Mouse (Mus musculus): ENCODE measurements around the gene Fli1. TPM values are rescaled to one million over a fixed set of nuclear protein-coding genes. Genes with fewer than 3 reads are reported as not detected.

Gene Fli1
- polyA plus RNA-seq, 1 experiment from 2014 or later: 9.1 TPM

DNA sequence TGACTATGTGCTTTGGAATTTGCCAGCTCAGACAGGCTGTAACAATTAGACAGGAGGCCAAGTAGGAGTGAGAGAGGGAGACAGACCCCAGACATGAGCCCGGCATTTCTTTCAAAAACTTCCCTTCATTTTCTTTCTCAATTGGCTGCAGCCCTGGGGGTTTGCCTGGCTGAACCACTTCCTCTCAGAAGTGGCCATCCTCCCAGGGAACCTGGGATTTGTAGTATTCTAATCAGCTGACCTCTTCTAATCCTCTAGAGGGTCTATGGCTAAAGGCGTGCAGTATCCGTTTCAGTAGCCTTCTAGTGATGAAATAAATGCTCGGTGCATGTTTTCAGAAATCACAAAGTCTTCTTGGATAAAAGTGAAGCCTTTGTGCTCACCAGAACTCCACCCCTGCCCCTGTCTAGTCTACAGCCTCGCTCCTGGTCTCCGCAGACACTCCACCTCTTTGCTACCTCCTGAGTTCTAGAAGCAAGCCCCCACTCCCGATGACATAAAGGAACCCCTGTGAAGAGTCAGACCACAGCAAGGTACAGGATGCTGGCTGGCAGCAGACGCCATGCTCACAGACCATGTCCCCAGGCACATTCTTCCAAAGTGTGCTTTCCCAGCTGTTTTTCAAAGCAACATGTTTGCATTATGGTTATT lies 125.1 kb downstream of the Fli1 start:
- Histone ChIP-seq H3K36me3 (replicated peaks) (0 out of 2 replicates have a peak, but pooled peaks cover 5% of the 10 kb centered on the region), H3K4me1 (replicated peaks) (0 out of 2 replicates have a peak, but pooled peaks cover 3% of the 10 kb centered on the region), H3K27me3 (no peaks in the 10 kb centered on the region), H3K4me2 (no peak overlapping the region), H3K9ac (no peak overlapping the region), H3K9me3 (replicated peaks) (no peaks in the 10 kb centered on the region), H3K4me3 (replicated peaks) (no peak overlapping the region), H3K27ac (replicated peaks) (no peak overlapping the region)
- WGBS (ENCODE audit: insufficient replicate concordance): 59% methylated on average over 8 of the region's 8 CpGs
- ATAC-seq (ENCODE audit: insufficient read depth): no peak

DNA sequence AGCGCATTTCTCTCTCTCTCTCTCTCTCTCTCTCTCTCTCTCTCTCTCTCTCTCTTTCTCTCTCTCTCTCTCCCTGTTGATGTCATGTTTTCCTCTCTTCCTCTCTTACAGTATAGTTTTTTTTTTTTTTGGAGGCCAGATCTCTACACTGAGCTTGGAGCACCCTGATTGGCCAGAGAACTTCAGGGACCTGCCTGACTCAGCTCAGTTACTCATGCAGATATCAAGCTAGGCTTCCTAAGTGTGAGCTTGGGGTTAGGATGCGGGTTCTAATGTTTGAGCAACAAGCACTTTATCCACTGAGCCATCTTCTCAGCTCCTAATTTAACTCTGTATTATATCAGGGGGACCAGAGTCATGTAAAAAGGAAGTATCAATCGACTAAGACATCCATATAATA lies 126.7 kb downstream of the Fli1 start:
- Histone ChIP-seq H3K27ac (replicated peaks) (no peak overlapping the region), H3K27me3 (peaks cover 7% of the 10 kb centered on the region), H3K4me3 (replicated peaks) (no peak overlapping the region), H3K9me3 (replicated peaks) (no peaks in the 10 kb centered on the region), H3K4me2 (no peak overlapping the region), H3K36me3 (replicated peaks) (no peaks in the 10 kb centered on the region), H3K4me1 (replicated peaks) (0 out of 2 replicates have a peak, but pooled peaks cover 3% of the 10 kb centered on the region), H3K9ac (no peak overlapping the region)
- no peak for ATAC-seq (ENCODE audit: insufficient read depth)
- 62% methylated on average over 3 of the region's 3 CpGs for WGBS (ENCODE audit: insufficient replicate concordance)

DNA sequence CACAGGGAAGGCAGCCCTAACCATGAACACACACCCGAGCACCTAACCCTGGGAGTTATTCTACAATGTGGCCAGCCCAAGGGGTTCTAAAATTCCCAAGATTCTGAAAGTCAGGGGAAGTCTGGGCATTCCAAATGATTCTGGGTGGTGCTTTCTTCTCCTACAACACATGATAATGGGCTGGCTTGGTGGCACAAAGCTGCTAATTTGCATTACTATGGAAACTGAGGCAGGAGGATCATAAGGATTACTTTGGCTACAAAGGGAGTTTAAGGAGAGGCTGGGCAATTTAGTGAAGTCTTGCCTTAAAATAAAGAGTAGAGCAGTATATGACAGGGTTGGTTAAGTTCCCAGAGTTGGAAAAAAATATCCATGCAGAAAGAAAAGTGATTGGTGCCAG lies 127.7 kb downstream of the Fli1 start:
- Histone ChIP-seq H3K9me3 (replicated peaks) (no peaks in the 10 kb centered on the region), H3K36me3 (replicated peaks) (no peaks in the 10 kb centered on the region), H3K4me3 (replicated peaks) (no peak overlapping the region), H3K4me1 (replicated peaks) (0 out of 2 replicates have a peak, but pooled peaks cover 3% of the 10 kb centered on the region), H3K4me2 (no peak overlapping the region), H3K27ac (replicated peaks) (no peak overlapping the region), H3K9ac (no peak overlapping the region), H3K27me3 (peaks cover 17% of the 10 kb centered on the region)
- WGBS (ENCODE audit: insufficient replicate concordance): 44% methylated on average over 1 of the region's 1 CpGs
- no peak for ATAC-seq (ENCODE audit: insufficient read depth)

DNA sequence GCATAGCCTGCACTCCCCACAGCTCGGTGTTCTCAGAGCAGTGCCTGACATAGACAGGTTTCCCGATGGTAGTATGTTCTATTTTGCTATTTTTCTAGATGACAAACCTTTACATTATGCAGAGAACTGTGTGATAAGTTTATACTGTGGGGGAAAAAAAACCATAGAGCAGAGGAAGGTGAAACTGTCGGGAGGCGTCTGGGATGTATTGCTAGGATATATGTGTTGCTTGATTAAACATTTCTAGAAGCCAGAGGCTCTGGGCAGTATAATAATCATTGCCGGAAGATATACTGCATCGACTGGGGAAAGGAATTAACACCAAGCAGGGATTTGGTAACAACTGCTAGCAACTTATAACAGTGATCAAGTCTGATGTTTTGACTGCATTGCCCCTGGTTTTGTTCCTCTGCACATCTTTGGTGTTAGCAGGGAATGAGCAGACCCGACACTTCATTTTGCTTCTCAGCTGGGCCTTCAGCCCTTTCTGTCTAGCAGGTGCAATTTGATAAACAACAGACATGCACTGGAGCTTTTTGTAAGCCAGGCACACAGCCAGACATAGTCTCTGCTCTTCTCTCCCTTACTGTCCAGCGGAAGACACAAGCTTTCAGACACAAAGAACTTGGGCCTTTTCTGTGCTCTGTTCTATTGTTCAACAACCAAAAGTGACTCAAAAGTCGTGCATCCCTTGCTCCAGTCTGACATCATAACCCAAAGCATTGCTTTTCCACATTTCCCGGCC lies 129.7 kb downstream of the Fli1 start:
- no peaks in the 10 kb centered on the region for H3K36me3 ChIP-seq (replicated peaks)
- H3K27ac ChIP-seq (replicated peaks): no peak overlapping the region
- WGBS (ENCODE audit: insufficient replicate concordance): 58% methylated on average over 10 of the region's 10 CpGs
- H3K9ac ChIP-seq: no peak overlapping the region
- no peak for ATAC-seq (ENCODE audit: insufficient read depth)
- H3K4me2 ChIP-seq: no peak overlapping the region
- H3K9me3 ChIP-seq (replicated peaks): no peaks in the 10 kb centered on the region
- peaks cover 37% of the 10 kb centered on the region for H3K27me3 ChIP-seq
- H3K4me3 ChIP-seq (replicated peaks): no peak overlapping the region
- H3K4me1 ChIP-seq (replicated peaks): 0 out of 2 replicates have a peak, but pooled peaks cover 2% of the 10 kb centered on the region

DNA sequence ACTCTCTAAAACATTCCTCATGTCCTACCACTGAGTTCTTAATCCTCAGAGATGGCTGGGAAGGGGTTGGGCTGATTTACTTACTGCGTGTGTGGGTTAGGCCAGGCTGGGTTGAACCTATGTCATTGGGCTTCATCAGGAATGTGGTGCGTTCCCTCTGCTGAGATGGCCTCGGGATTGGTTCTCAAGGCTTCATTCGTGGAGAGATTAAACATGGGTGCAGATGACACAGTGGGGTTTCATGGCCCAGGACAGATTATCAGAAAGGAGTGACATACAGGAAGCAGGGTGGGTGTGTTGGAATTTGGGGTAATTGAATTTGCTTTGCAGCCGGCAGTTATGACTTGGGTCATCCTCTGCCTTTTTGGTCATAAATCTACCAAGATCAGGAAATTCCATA lies 131.2 kb downstream of the Fli1 start:
- H3K27ac ChIP-seq (replicated peaks): no peak overlapping the region
- H3K27me3 ChIP-seq: peaks cover 45% of the 10 kb centered on the region
- no peak for ATAC-seq (ENCODE audit: insufficient read depth)
- no peaks in the 10 kb centered on the region for H3K36me3 ChIP-seq (replicated peaks)
- H3K4me1 ChIP-seq (replicated peaks): no peaks in the 10 kb centered on the region
- no peak overlapping the region for H3K4me3 ChIP-seq (replicated peaks)
- H3K9ac ChIP-seq: no peak overlapping the region
- H3K9me3 ChIP-seq (replicated peaks): no peaks in the 10 kb centered on the region
- 58% methylated on average over 5 of the region's 5 CpGs for WGBS (ENCODE audit: insufficient replicate concordance)
- H3K4me2 ChIP-seq: no peak overlapping the region

DNA sequence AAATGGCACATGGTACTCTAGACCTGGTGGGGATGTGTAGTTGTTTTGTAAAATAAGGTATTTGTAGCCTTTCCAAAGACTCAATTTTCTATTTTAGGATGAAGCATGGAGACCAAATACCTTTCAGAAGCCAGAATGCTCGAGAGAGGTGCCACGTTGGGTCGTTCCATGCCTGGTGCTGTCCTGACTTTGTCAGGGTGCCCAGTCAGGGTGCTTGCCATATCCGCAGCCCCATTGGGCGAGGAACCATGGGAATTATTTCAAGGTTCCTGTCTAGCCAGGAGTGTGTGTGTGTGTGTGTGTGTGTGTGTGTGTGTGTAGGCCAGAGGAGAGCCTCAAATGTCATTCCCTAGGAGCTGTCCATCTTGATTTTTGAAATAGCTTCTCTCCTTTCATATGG lies 132.0 kb downstream of the Fli1 start:
- H3K36me3 ChIP-seq (replicated peaks): no peaks in the 10 kb centered on the region
- no peak overlapping the region for H3K4me3 ChIP-seq (replicated peaks)
- peaks cover 45% of the 10 kb centered on the region for H3K27me3 ChIP-seq
- no peak overlapping the region for H3K4me2 ChIP-seq
- no peak overlapping the region for H3K9ac ChIP-seq
- H3K4me1 ChIP-seq (replicated peaks): no peaks in the 10 kb centered on the region
- ATAC-seq (ENCODE audit: insufficient read depth): no peak
- H3K27ac ChIP-seq (replicated peaks): no peak overlapping the region
- no peaks in the 10 kb centered on the region for H3K9me3 ChIP-seq (replicated peaks)
- 71% methylated on average over 5 of the region's 5 CpGs for WGBS (ENCODE audit: insufficient replicate concordance)

DNA sequence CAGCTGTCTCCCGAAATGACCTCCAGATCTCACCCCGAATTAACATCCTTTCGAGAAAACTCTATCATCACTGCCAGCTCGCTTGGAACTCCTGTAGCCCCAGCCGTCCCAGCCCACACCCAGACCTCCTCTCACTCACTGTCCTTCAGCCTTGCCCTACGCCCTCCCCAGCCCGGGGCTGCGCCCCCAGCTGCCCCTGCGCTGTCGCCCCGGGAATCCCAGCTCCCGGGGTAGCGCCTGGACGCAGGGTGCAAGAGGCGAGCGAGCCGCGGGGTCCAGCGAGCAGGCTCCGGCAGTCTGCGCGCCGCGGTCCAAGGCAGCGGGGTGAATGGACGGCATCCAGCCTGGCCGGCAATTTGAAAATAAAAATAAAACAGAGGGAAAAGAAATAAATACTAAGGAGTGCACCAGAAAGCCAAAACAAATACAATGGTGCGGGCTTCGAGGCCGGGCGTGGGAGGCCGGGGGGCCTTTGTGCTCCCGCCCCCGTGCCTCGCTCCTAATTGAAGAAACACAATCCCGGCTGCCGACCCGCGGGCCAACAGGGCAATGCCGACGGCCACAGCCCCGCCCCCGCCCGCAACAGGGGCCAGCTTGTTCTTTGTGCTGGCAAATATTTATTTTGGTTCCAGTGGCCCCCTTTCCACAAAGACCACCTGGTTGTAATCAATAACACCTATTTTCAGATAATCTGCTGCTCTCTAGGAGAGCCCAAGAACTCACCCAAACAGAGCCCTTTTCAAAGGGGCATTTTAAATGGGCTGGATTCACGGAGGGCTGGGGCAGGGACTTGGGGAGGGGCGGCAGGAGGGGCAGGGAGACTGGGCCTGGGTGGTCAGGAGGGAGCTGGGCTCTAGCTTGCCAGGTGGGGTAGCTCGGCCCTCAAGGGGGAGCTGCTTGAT lies 133.3 kb downstream of the Fli1 start:
- no peaks in the 10 kb centered on the region for H3K4me1 ChIP-seq (replicated peaks)
- 3% methylated on average over 47 of the region's 47 CpGs for WGBS (ENCODE audit: insufficient replicate concordance)
- peak overlapping the region; percentile 66 for H3K4me2 ChIP-seq
- H3K4me3 ChIP-seq (replicated peaks): peak overlapping the region; percentile 50
- H3K9me3 ChIP-seq (replicated peaks): no peaks in the 10 kb centered on the region
- H3K27me3 ChIP-seq: peaks cover 45% of the 10 kb centered on the region
- H3K9ac ChIP-seq: peak overlapping the region; percentile 25
- peak overlapping the region; percentile 62 for H3K27ac ChIP-seq (replicated peaks)
- no peaks in the 10 kb centered on the region for H3K36me3 ChIP-seq (replicated peaks)
- ATAC-seq (ENCODE audit: insufficient read depth): peak; percentile 46; the same call in 1 of the 2 replicates

DNA sequence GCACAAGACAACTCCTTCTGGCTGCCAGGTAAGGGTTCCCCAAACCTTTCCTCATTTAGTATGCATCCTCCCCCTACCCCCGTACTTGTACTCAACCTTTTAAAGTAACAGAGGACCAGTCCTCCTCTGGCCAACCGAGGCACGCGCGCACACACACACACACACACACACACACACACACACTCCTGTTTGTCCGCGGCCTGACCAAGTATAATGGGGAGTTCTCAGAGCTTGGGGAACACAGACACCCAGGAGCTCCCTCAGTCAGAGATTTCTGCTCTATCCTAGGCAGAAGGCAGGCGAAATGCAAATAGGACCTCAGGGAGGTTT lies 134.0 kb downstream of the Fli1 start:
- ATAC-seq (ENCODE audit: insufficient read depth): no peak
- WGBS (ENCODE audit: insufficient replicate concordance): 20% methylated on average over 8 of the region's 8 CpGs

DNA sequence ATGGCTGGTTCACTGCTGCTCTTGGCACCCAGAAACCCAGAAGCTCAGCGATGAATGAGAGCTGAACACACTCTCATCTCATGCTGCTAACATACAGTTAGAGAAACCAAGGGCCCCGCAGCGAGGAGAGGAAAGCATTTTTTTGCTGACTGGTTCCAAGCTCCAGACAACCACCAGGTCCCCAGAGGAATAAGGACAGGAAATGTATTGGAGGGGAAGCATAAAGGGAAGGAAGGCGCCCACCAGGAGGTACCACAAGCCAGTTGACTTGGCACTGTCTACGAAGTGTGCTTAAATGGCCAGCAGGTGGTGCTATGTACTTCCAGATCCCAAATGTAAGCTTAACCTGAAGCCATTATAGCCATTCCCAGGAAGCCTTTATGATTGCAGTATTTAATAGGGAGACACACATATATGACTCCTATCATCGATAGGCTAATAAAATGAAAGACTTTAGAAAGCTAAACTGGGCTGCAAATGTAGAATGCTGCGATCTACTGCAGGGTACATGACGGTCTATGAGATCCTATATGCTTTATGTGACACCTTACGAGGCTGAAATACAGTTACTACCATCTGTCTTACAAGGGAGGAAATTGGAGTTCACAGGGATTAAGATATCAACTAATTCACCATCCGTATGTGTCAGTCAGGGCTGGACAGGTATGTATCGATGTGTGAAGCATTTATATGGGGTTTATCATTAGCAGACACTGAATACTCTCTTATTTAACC lies 137.3 kb downstream of the Fli1 start:
- Histone ChIP-seq H3K36me3 (replicated peaks) (no peaks in the 10 kb centered on the region), H3K4me3 (replicated peaks) (no peak overlapping the region), H3K9ac (no peak overlapping the region), H3K4me1 (replicated peaks) (peaks cover 5% of the 10 kb centered on the region), H3K9me3 (replicated peaks) (no peaks in the 10 kb centered on the region), H3K27me3 (peaks cover 32% of the 10 kb centered on the region), H3K4me2 (no peak overlapping the region), H3K27ac (replicated peaks) (no peak overlapping the region)
- WGBS (ENCODE audit: insufficient replicate concordance): 35% methylated on average over 11 of the region's 11 CpGs
- no peak for ATAC-seq (ENCODE audit: insufficient read depth)

More for the DNA sequence above, 134.0 kb downstream of the Fli1 start:
- H3K27ac ChIP-seq (replicated peaks): no peak overlapping the region
- no peaks in the 10 kb centered on the region for H3K36me3 ChIP-seq (replicated peaks)
- no peaks in the 10 kb centered on the region for H3K9me3 ChIP-seq (replicated peaks)
- H3K9ac ChIP-seq: 0 out of 2 replicates have a peak overlapping the region, but pooled peaks have one; percentile 25
- peaks cover 45% of the 10 kb centered on the region for H3K27me3 ChIP-seq
- H3K4me3 ChIP-seq (replicated peaks): peak overlapping the region; percentile 50
- H3K4me1 ChIP-seq (replicated peaks): no peaks in the 10 kb centered on the region
- H3K4me2 ChIP-seq: peak overlapping the region; percentile 66

DNA sequence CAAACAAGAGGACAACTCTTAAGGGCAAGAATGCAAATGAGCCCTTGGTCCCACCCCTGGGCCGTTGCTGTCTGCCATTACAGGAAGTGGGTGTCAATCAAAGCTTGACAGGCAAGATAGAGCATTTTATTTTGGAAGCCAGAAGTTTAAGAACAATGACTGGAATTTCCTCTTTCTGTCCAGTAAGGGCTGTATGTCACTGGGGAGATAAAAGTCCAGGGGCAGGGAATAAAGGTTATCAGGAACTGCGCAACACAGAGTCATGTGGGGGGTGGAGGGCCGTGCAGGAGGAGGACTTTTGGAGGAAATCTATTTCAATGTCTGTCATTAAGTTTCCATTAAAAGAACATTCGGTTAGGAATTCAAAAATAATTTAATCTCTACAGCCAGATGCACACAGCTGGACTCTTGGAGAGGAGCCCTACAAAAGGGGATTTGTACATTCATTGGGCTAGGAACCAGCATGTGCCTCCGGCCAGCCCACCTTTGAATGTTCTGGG lies 141.9 kb downstream of the Fli1 start:
- no peak overlapping the region for H3K4me3 ChIP-seq (replicated peaks)
- no peaks in the 10 kb centered on the region for H3K9me3 ChIP-seq (replicated peaks)
- no peak overlapping the region for H3K9ac ChIP-seq
- ATAC-seq (ENCODE audit: insufficient read depth): peak; percentile 83
- no peaks in the 10 kb centered on the region for H3K27me3 ChIP-seq
- no peaks in the 10 kb centered on the region for H3K36me3 ChIP-seq (replicated peaks)
- peak overlapping the region; percentile 73 for H3K27ac ChIP-seq (replicated peaks)
- H3K4me2 ChIP-seq: peak overlapping the region; percentile 8; the same call in 1 of the 2 replicates
- 10% methylated on average over 5 of the region's 5 CpGs for WGBS (ENCODE audit: insufficient replicate concordance)
- H3K4me1 ChIP-seq (replicated peaks): peaks cover 5% of the 10 kb centered on the region

Data from liver, embryonic 15.5 days (tissue).